Mouse (Mus musculus) G1E (cell line): Measurements from ENCODE around the gene Mllt11. TPM values are rescaled to one million over a fixed set of nuclear protein-coding genes. Genes with fewer than 3 reads are reported as not detected.

Experiments
- ATAC-seq: 2 replicates; pipeline ENCODE4 v1.8.0; 2016; ENCODE audit warnings: mild to moderate bottlenecking; ENCODE audit not compliant: insufficient number of reproducible peaks, poor library complexity, low FRiP score, severe bottlenecking; ENCODE audit errors: extremely low read depth
- DNase-seq: peaks from one replicate; pipeline ENCODE4 v3.0.0; 2012; ENCODE audit warnings: low spot score
- H3K27me3 ChIP-seq: 2 replicates; pipeline ENCODE4 v1.6.1; 2012; ENCODE audit warnings: mild to moderate bottlenecking, low read length, inconsistent platforms; ENCODE audit not compliant: insufficient read depth
- H3K36me3 ChIP-seq: replicated peaks from 2 replicates; pipeline ENCODE3; 2012; ENCODE audit warnings: mild to moderate bottlenecking, inconsistent platforms
- H3K4me1 ChIP-seq: 2 replicates; pipeline ENCODE4 v1.6.1; 2012; ENCODE audit warnings: low read depth, low read length, inconsistent platforms, mixed read lengths; ENCODE audit not compliant: insufficient read depth
- H3K4me3 ChIP-seq: 2 replicates; pipeline ENCODE4 v1.5.1; 2012; ENCODE audit warnings: low read depth, mild to moderate bottlenecking, inconsistent platforms, low read length, moderate library complexity, mixed read lengths
- H3K9me3 ChIP-seq: replicated peaks from 2 replicates; pipeline ENCODE4 v1.6.1; 2012; ENCODE audit warnings: inconsistent platforms
- CTCF ChIP-seq: IDR thresholded peaks from 2 replicates; pipeline ENCODE4 v1.5.1; 2012; ENCODE audit warnings: low read depth, low read length, inconsistent platforms, mixed read lengths
- GATA1 ChIP-seq: IDR thresholded peaks from 2 replicates; pipeline ENCODE4 v1.6.1; 2012; ENCODE audit warnings: borderline replicate concordance, low read length, inconsistent platforms, mixed read lengths
- GATA2 ChIP-seq: IDR thresholded peaks from 2 replicates; pipeline ENCODE4 v1.6.1; 2012; ENCODE audit warnings: low read depth, low read length, inconsistent platforms, borderline replicate concordance
- POLR2AphosphoS5 ChIP-seq: IDR thresholded peaks from 2 replicates; pipeline ENCODE4 v1.6.1; 2012; ENCODE audit warnings: low read depth, low read length, inconsistent platforms; ENCODE audit not compliant: insufficient replicate concordance
- TAL1 ChIP-seq: conservative IDR thresholded peaks from 2 replicates; pipeline ENCODE4 v1.6.1; 2012; ENCODE audit warnings: low read depth, low read length, inconsistent platforms, mixed read lengths
- polyA plus RNA-seq: library from polyadenylated mRNA; stranded (reverse); fragments of >175 nt; gene quantifications from 2 replicates; pipeline ENCODE4 v1.2.3, GENCODE M21; 2012
- total RNA-seq, 2 experiments: library from RNA; stranded (forward) in 1 of 2; stranded (reverse) in 1 of 2; fragments of 200-1000 nt in 1 of 2; fragments of >200 nt in 1 of 2; fragmentation: Nextera tagmentation in 1 of 2; gene quantifications; 2 replicates each; pipeline ENCODE4 v1.2.3; 2014 to 2017

The Mllt11 gene
- total and polyA plus RNA-seq, 3 experiments: 4.1 to 10.4 (median 7.7) TPM

DNA sequence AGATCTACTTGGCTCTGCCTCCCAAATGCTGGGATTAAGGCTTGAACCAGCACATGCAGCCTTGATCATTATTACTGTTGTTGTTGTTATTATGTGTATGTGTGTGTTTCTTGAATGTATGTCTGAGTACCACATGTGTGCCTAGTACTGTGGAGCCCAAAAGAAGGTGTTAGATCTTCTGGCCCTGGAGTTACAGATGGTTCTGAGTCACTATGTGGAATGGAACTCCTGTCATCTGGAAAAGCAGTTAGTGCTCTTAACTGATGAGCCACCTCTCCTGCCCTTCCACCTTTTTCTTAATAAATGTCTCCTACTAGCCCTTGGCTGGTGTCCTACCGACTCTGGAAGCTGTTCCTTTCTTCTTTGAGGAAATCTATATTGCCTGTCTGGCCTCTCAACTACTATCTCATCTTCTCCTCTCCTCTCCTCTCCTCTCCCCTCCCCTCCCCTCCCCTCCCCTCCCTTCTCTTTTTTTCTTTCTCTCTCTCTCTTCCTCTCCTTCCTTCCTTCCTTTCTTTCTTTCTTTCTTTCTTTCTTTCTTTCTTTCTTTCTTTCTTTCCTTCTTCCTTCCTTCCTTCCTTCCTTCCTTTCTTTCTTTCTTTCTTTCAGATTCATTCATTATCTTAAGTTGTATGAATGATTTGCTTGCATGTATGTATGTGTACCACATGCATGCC is 15.8 kb upstream of the Mllt11 start:
- no peak for TF ChIP-seq GATA1
- TF ChIP-seq CTCF: no peak
- ATAC-seq: no peak

DNA sequence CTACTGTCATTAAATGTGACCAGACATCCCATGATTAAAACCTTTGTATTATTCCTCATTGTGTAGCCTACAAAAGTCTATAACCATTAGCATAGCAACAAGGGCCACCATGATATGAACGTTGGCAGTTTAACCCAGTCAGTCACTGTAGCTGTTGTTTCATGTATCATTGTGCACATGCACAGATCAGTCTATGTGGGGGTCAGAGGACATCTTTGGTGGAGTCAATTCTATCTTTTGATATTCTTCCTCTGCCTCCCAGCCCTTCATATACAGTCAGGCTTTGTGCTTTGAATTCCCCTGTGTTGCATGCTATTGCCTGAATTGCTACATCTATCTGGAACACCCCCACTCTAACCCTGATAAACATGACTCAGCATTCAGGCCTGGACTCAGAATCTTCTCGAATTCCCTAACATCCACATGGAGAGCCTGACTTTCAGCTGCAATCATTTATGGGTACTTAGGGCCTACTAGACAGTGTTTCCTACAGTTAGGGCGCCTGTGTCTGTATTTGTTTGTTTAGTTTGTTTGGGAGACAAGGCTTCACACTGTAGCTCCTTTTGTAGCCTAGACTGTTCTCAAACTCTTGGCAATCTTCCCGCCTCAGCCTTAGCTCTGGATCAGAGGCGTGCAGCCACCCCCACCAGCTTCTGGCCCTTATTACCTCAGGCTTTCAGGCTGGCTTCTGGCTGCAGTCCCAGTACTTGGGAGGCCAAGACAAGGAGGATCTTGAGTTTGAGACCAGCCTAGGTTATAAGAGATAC is 14.7 kb upstream of the Mllt11 start:
- Histone ChIP-seq H3K27me3 (no peaks in the 10 kb centered on the region), H3K36me3 (peaks cover 4% of the 10 kb centered on the region), H3K4me1 (peaks cover 34% of the 10 kb centered on the region), H3K4me3 (no peak overlapping the region), H3K9me3 (no peaks in the 10 kb centered on the region)
- DNase-seq (peak; percentile 40), ATAC-seq (no peak)
- no peak for TF ChIP-seq CTCF
- no peak for TF ChIP-seq TAL1
- TF ChIP-seq GATA1: no peak
- TF ChIP-seq POLR2AphosphoS5: no peak
- TF ChIP-seq GATA2: no peak

More for the DNA sequence above, 15.8 kb upstream of the Mllt11 start:
- Histone ChIP-seq H3K9me3 (no peaks in the 10 kb centered on the region), H3K4me3 (no peak overlapping the region), H3K4me1 (peaks cover 34% of the 10 kb centered on the region), H3K27me3 (no peaks in the 10 kb centered on the region), H3K36me3 (peaks cover 10% of the 10 kb centered on the region)
- no peak for DNase-seq

DNA sequence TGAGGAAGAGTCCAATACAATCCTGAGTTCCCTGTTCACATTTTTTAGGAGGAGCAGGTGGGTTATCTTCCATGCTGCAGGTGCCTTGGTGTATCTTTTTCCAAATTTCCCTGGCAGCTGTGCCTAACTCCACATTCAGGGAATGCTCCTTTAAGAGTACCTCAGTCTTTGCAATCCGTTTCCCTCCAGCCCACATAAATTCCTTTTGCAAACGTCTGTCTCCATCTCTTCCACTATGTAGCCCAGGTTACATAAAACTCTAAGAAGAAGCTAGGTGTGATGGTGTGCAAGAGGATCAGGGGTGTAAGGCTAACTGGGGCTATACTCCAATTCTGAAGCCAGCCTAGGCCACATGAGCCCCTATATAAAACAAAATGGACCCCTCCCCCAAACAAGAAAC is 11.1 kb upstream of the Mllt11 start:
- Histone ChIP-seq H3K9me3 (no peaks in the 10 kb centered on the region), H3K4me3 (no peak overlapping the region), H3K4me1 (peaks cover 18% of the 10 kb centered on the region), H3K36me3 (peaks cover 20% of the 10 kb centered on the region), H3K27me3 (no peaks in the 10 kb centered on the region)
- no peak for TF ChIP-seq TAL1
- no peak for TF ChIP-seq POLR2AphosphoS5
- TF ChIP-seq GATA2: no peak
- no peak for TF ChIP-seq GATA1
- no peak for TF ChIP-seq CTCF
- no peak for DNase-seq
- no peak for ATAC-seq

DNA sequence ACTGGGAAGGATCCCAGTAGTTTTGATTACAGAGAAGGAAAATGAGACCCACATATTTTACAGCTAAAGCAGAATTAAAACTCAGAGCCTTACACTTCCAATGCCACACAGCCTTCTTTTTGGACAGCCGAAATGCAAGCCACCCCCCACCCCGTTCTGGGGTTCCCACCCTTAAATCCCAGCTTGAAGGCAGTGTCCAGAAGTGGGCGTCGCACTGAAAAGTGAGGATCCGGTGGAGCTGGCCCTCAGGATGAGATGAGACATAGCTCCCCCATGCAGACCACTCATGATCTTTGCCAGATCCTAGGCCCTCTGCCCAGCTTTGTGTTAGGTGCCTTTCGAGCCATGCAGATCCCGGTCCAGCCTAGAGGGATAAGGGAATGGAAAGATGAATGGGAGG is 9.5 kb upstream of the Mllt11 start, which contains the start of gene Gm128:
Gene Gm128, minus strand, starts transcription at position 101 of the 400 bp plus-strand sequence.
- H3K4me3 ChIP-seq: no peak within 1 kb of the TSS
- DNase-seq (no peak), ATAC-seq (no peak)
- H3K9me3 ChIP-seq: no peaks in the 10 kb centered on the region
- peaks cover 35% of the 10 kb centered on the region for H3K36me3 ChIP-seq
- TF ChIP-seq POLR2AphosphoS5: no peak
- no peak for TF ChIP-seq GATA2
- no peak for TF ChIP-seq TAL1
- TF ChIP-seq CTCF: no peak
- no peak for TF ChIP-seq GATA1
- H3K4me1 ChIP-seq: peaks cover 12% of the 10 kb centered on the region
- no peaks in the 10 kb centered on the region for H3K27me3 ChIP-seq

DNA sequence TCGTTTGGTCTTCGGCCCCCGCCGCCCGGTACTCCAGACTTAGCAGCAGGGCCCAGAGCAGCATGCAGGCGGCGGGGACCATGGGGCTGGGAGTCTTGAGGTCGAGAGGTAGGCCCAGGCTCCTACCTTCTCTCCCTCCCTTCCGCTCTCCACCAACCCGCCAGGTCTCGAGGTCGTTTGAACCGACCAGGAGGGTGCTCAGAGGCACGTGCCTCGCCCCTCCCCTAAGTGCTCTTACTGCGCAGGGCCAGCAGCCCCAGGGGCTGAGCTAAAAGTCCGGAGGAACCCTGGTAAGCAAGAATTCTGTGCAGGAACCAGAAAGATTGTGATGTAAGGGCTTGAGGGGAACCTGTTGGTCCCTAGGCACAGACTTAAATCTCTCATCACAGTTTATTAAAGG is 8.9 kb upstream of the Mllt11 start:
- Histone ChIP-seq H3K4me1 (peaks cover 7% of the 10 kb centered on the region; the same call in 1 of the 2 replicates), H3K4me3 (no peak overlapping the region), H3K9me3 (no peaks in the 10 kb centered on the region), H3K36me3 (peaks cover 41% of the 10 kb centered on the region), H3K27me3 (no peaks in the 10 kb centered on the region)
- DNase-seq: no peak
- TF ChIP-seq GATA2: no peak
- TF ChIP-seq GATA1: no peak
- no peak for TF ChIP-seq POLR2AphosphoS5
- TF ChIP-seq TAL1: no peak
- no peak for TF ChIP-seq CTCF
- no peak for ATAC-seq

DNA sequence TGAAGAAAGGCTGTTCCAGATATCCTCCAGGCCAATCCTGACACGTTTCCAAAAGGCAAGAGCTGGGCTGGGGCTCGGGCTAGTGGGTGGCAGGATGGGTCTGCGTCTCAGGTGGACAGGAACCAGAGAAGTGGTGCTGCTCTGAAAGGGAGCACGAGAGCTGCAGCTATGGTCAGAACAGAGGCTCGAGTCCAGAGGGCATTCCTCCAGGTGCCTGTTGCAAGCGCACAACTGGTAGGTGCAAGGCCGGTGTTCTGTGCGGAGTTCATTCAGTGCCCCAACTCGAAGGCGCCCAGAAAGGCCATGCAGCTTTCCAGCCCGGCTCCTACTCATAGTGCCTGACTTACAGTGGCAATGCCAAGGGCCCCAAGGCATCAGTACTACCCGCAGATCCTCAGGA is 8.0 kb upstream of the Mllt11 start:
- DNase-seq (no peak), ATAC-seq (no peak)
- no peaks in the 10 kb centered on the region for H3K27me3 ChIP-seq
- TF ChIP-seq TAL1 (no peak), POLR2AphosphoS5 (0 out of 2 replicates have a peak, but pooled peaks have one; percentile 26), GATA2 (no peak), GATA1 (no peak), CTCF (no peak)
- H3K4me1 ChIP-seq: peaks cover 10% of the 10 kb centered on the region
- H3K36me3 ChIP-seq: peaks cover 50% of the 10 kb centered on the region
- no peaks in the 10 kb centered on the region for H3K9me3 ChIP-seq
- no peak overlapping the region for H3K4me3 ChIP-seq
